In the genomic region with DNA sequence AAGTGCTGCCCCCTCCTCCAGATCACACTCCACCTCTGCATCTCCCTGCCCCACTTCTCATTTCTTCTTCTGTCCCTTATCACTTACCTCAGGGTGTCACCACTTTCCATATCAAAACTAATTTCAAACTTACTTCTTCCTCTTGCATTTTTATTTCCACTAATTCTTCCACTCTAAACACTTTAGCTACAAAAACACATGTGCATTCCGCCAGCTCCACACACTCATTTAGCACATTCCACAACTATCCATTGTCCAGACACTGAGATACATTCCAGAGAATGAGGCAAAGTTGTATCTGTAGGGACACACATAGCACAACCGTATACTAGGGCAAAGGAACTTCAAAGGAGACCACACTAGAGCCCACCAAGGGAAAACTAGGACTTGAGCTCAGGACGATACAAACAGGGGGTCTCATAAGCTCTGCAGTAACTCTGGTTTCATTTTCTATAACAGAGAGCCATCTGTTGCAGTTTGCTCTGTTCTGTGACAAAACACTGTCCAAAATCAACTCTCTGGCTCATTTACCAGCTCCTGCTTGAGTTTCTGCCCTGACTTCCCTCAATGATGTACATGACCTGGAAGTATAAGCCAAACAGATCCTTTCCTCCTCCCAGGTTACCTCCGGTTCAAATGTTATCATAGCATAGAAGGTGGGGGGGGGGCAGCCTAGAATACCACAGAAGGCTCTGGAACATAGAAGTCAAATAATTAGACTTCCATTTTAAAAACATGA, we compare ENCODE assay signal across 12 mouse cellular contexts. TPM values are rescaled to one million over a fixed set of nuclear protein-coding genes. Genes with fewer than 3 reads are reported as not detected.
DNase-seq lines count a peak whose midpoint lies in the region; ATAC-seq and TF ChIP-seq lines count a peak whose summit lies in the region.
"Had no signal": no experiment of that assay in that cellular context is flagged by ENCODE, and none has a peak within 500 bp of the region (broad histone marks: within the 10 kb centered on the region; RNA-seq: fewer than 3 reads in every experiment).

No protein-coding gene starts in this region.

- H3K27ac ChIP-seq in hindbrain, embryonic 15.5 days (replicated peaks), result 0 out of 2 replicates have a peak overlapping the region, but pooled peaks have one; percentile 18
- H3K27ac ChIP-seq in hindbrain, embryonic 10.5 days, result no peak overlapping the region
- no peak overlapping the region for H3K27ac ChIP-seq in liver, embryonic 11.5 days (ENCODE audit: low read depth, low read length)
- peak overlapping the region; percentile 63; the same call in 1 of the 2 replicates for H3K27ac ChIP-seq in stomach, postnatal 0 days (replicated peaks)

- WGBS in hindbrain, embryonic 15.5 days, result 82% methylated on average over 4 of the region's 4 CpGs
- WGBS in hindbrain, embryonic 10.5 days, result 85% methylated on average over 4 of the region's 4 CpGs
- WGBS in liver, embryonic 11.5 days, result 60% methylated on average over 4 of the region's 4 CpGs
- WGBS in stomach, postnatal 0 days, result 52% methylated on average over 4 of the region's 4 CpGs

- no peaks in the 10 kb centered on the region for H3K27me3 ChIP-seq in hindbrain, embryonic 15.5 days
- no peaks in the 10 kb centered on the region for H3K27me3 ChIP-seq in hindbrain, embryonic 10.5 days (ENCODE audit: insufficient read depth, poor library complexity, severe bottlenecking)
- H3K27me3 ChIP-seq in liver, embryonic 11.5 days (replicated peaks; ENCODE audit: control insufficient read depth, insufficient read depth, low read length), result no peaks in the 10 kb centered on the region
- H3K27me3 ChIP-seq in stomach, postnatal 0 days (ENCODE audit: control insufficient read depth, insufficient read depth, low read length), result no peaks in the 10 kb centered on the region

- H3K36me3 ChIP-seq in hindbrain, embryonic 15.5 days, result no peaks in the 10 kb centered on the region
- peaks cover 14% of the 10 kb centered on the region for H3K36me3 ChIP-seq in hindbrain, embryonic 10.5 days
- no peaks in the 10 kb centered on the region for H3K36me3 ChIP-seq in liver, embryonic 11.5 days (ENCODE audit: control insufficient read depth, insufficient read depth, low read length)
- no peaks in the 10 kb centered on the region for H3K36me3 ChIP-seq in stomach, postnatal 0 days (ENCODE audit: control insufficient read depth, insufficient read depth, low read length)
- H3K36me3 ChIP-seq: G1E had no signal

- ATAC-seq in hindbrain, embryonic 15.5 days (ENCODE audit: low FRiP score, low read depth), result no peak
- ATAC-seq in liver, embryonic 11.5 days (replicated peaks; ENCODE audit: low FRiP score), result no peak
- ATAC-seq in stomach, postnatal 0 days (ENCODE audit: low FRiP score, low TSS enrichment), result no peak

- peaks cover 30% of the 10 kb centered on the region for H3K4me1 ChIP-seq in hindbrain, embryonic 15.5 days (replicated peaks)
- peaks cover 22% of the 10 kb centered on the region for H3K4me1 ChIP-seq in hindbrain, embryonic 10.5 days (replicated peaks)
- H3K4me1 ChIP-seq in liver, embryonic 11.5 days (replicated peaks; ENCODE audit: control insufficient read depth, insufficient read depth, low read length), result peaks cover 42% of the 10 kb centered on the region
- no peaks in the 10 kb centered on the region; the same call in 1 of the 2 replicates for H3K4me1 ChIP-seq in stomach, postnatal 0 days (replicated peaks; ENCODE audit: control insufficient read depth, insufficient read depth)

- H3K9me3 ChIP-seq in hindbrain, embryonic 15.5 days, result no peaks in the 10 kb centered on the region
- H3K9me3 ChIP-seq in hindbrain, embryonic 10.5 days, result no peaks in the 10 kb centered on the region
- no peaks in the 10 kb centered on the region for H3K9me3 ChIP-seq in liver, embryonic 11.5 days (ENCODE audit: control insufficient read depth, low read length)
- H3K9me3 ChIP-seq in stomach, postnatal 0 days (ENCODE audit: control insufficient read depth, low read length), result no peaks in the 10 kb centered on the region
- H3K9me3 ChIP-seq: G1E had no signal

- no peak for TF ChIP-seq EP300 in stomach, postnatal 0 days (optimal IDR thresholded peaks at IDR 0.05)

- no peak for TF ChIP-seq CTCF in stomach, postnatal 0 days (IDR thresholded peaks at IDR 0.05; ENCODE audit: low read depth)

- no peak overlapping the region for H3K4me2 ChIP-seq in hindbrain, embryonic 15.5 days
- H3K4me2 ChIP-seq in liver, embryonic 11.5 days, result peak overlapping the region; percentile 43
- no peak overlapping the region for H3K4me2 ChIP-seq in stomach, postnatal 0 days (replicated peaks; ENCODE audit: low read depth)

- no peak for DNase-seq in hindbrain, embryonic 10.5 days (ENCODE audit: low spot score)
- DNase-seq in thymus, postnatal 25 days, result peak; percentile 25
- DNase-seq in thymus, postnatal 36 days, result no peak
- no peak for DNase-seq in liver, embryonic 11.5 days (ENCODE audit: low spot score)
- DNase-seq in stomach, postnatal 0 days (ENCODE audit: low spot score), result no peak
- no peak for DNase-seq in urinary bladder, adult 2 months (ENCODE audit: low spot score)
- DNase-seq in right cerebral cortex, adult 2 months (ENCODE audit: low spot score in 2 of 2), result no peak
- DNase-seq: gastrocnemius, postnatal 14 days; lung, adult 2 months; thymus, postnatal 14 days had no signal

- H3K4me3 ChIP-seq in hindbrain, embryonic 15.5 days, result no peak overlapping the region
- no peak overlapping the region for H3K4me3 ChIP-seq in hindbrain, embryonic 10.5 days
- H3K4me3 ChIP-seq in liver, embryonic 11.5 days (ENCODE audit: low read depth, low read length), result no peak overlapping the region
- no peak overlapping the region for H3K4me3 ChIP-seq in stomach, postnatal 0 days (ENCODE audit: low read depth, low read length)

- H3K9ac ChIP-seq in hindbrain, embryonic 15.5 days, result no peak overlapping the region
- H3K9ac ChIP-seq in liver, embryonic 11.5 days (ENCODE audit: low read depth, low read length), result no peak overlapping the region
- H3K9ac ChIP-seq in stomach, postnatal 0 days (ENCODE audit: low read length), result no peak overlapping the region

RNA-seq across cellular contexts. Expression of gene Cdc42se2, which starts 11.7 kb away (rescaled TPM):
- 141 and 145 TPM in 2 replicates for polyA plus RNA-seq in hindbrain, embryonic 15.5 days (2015; fragmentation: Nextera tagmentation; extraction: Ambion mirVana)
- 212 and 247 TPM in 2 replicates for polyA plus RNA-seq in hindbrain, embryonic 10.5 days (2016; fragmentation: Nextera tagmentation; extraction: Ambion mirVana)
- 43.2 and 49.9 TPM in 2 replicates for polyA plus RNA-seq in liver, embryonic 11.5 days (2014; fragmentation: Nextera tagmentation; extraction: Ambion mirVana)
- polyA plus RNA-seq in stomach, postnatal 0 days (2015; fragmentation: Nextera tagmentation; extraction: Ambion mirVana), result 30.6 and 32.3 TPM in 2 replicates
- polyA plus RNA-seq in urinary bladder, adult 2 months (2012; rRNA removed), result 23.9 and 26.4 TPM in 2 replicates

Comparison
In these comparisons a context has a peak if more than half of its experiments do, and no peak if none do; other contexts are left out.
1. H3K27ac ChIP-seq: peak in hindbrain, embryonic 15.5 days (single experiment) and stomach, postnatal 0 days (single experiment); none in hindbrain, embryonic 10.5 days (single experiment) and liver, embryonic 11.5 days (single experiment).